Mouse (Mus musculus) spleen, adult 2 months (tissue): ENCODE data around the gene Zfp423.

Source experiments
- CTCF ChIP-seq: fragments of 200-500 bp; IDR thresholded peaks from 2 replicates; pipeline ENCODE4 v1.5.1; 2011; ENCODE audit warnings: mild to moderate bottlenecking, inconsistent platforms; ENCODE audit not compliant: insufficient read depth, insufficient read length, insufficient replicate concordance; ENCODE audit errors: extremely low read depth
- POLR2A ChIP-seq: fragments of 200-500 bp; IDR thresholded peaks from 2 replicates; pipeline ENCODE4 v1.6.1; 2011; ENCODE audit warnings: low read depth, low read length, inconsistent platforms

GRCm38 (mm10) chr8:87716726-87717248 is 242.6 kb downstream of the Zfp423 start:
- TF ChIP-seq CTCF (no peak), POLR2A (no peak)
